In the genomic region with DNA sequence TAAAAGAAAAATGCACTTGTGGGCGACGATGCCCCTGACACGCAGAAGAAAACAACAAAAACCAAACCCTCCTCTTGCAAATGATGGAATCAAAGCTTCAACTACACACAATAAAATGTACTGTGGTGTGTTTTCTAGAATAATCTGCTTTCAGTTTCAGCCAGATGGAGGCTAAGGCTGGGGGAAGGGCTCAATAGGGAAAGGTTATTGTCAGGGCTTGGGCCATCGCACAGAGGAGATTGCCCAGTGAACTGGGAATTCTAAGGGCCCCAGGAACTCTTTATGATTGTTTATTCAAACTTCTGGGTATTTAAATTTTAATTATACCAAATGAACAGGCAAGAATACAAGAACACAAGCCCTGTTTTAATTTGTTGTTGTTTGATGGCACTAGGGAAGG, we compare ENCODE assay signal across 15 mouse cellular contexts.
"Had no signal": no experiment of that assay in that cellular context is flagged by ENCODE, and none has a peak within 500 bp of the region (broad histone marks: within the 10 kb centered on the region; RNA-seq: fewer than 3 reads in every experiment).

No protein-coding gene starts in this region.

- H3K4me2 ChIP-seq: liver, embryonic 11.5 days; lung, embryonic 14.5 days; midbrain, embryonic 12.5 days; neural tube, embryonic 12.5 days; stomach, embryonic 15.5 days had no signal

- H3K27me3 ChIP-seq: neural tube, embryonic 12.5 days; stomach, embryonic 15.5 days had no signal

- H3K36me3 ChIP-seq: midbrain, embryonic 10.5 days; midbrain, embryonic 12.5 days; neural tube, embryonic 12.5 days; stomach, embryonic 15.5 days had no signal

- DNase-seq: lung, adult 18-20 months; lung, embryonic 14.5 days; lung, postnatal 10 days; lung, postnatal 4 days; midbrain, embryonic 14.5 days; right cerebral cortex, postnatal 14 days; thymus, adult 2 months; thymus, postnatal 25 days had no signal

- H3K4me3 ChIP-seq: midbrain, embryonic 10.5 days; midbrain, embryonic 12.5 days; neural tube, embryonic 12.5 days; stomach, embryonic 15.5 days had no signal

- H3K4me1 ChIP-seq: neural tube, embryonic 12.5 days; stomach, embryonic 15.5 days had no signal

- H3K27ac ChIP-seq: liver, embryonic 14.5 days; midbrain, embryonic 10.5 days; midbrain, embryonic 12.5 days; neural tube, embryonic 12.5 days; stomach, embryonic 15.5 days; stomach, postnatal 0 days had no signal

- H3K9me3 ChIP-seq: midbrain, embryonic 10.5 days; midbrain, embryonic 12.5 days; neural tube, embryonic 12.5 days; stomach, embryonic 15.5 days had no signal

- H3K9ac ChIP-seq: liver, embryonic 14.5 days; lung, embryonic 14.5 days; midbrain, embryonic 12.5 days; neural tube, embryonic 12.5 days; stomach, embryonic 15.5 days had no signal
